Mouse (Mus musculus) cerebellum, postnatal 14 days (tissue): ENCODE data around the gene Abcg1.

Experiments used
- DNase-seq, 2 experiments: peaks; one replicate each; pipeline ENCODE4 v3.0.0; 2021; ENCODE audit warnings: mixed read lengths in 2 of 2

Gene Abcg1

DNA sequence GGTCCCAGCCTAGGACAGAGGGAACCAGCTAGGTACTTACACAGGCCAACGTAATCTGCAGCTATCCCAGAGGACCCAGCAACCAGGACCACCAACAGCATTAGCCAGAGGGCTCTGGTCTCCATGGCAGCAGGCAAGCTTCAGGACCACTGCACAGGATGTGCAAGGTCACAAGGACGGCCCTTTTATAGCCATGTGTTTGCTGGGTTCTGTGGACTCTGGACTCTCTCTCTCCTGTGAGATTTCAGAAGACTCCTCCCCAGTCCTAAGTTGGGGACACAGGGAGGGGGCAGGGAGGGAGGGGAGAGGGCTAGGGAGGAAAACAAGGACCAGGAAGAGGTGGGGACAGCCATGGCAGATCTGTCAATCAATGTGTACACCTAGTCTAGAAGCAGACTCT is 72.0 kb downstream of the Abcg1 start, which contains the start of gene Tff3:
Gene Tff3, minus strand, starts transcription at position 195 of the 400 bp plus-strand sequence.
- DNase-seq = peak in 1 of 2 experiments; percentile 42

DNA sequence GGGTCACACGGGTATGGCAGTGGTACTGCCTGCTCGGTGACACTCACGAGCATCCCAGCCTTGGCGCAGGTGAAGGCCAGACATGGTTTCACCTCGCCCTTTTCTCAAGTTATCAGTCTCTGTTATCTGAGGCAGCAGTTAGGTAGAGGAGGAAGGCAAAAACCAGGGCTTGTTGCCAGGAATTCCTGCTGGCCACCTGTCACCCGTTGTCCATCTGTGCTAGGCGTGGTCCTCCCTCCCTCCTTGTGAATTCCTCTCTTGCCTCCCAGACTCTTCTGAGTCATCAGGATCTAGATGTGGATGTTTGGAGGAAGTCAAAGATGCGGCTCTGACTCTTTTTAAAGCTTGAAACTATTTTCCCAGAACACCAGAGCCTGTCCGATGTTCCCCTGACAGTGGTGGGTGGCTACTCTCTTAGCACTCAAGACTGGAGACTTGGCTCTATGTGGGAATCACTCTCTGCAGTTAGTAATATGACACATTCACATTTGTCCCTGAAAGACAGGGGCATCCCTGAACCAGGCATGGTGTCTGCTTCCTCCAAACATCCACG is 73.9 kb downstream of the Abcg1 start:
- DNase-seq = peak; percentile 88 to 95

GRCm38 (mm10) chr17:31133776-31134175 is 76.3 kb downstream of the Abcg1 start:
- no peak for DNase-seq

DNA sequence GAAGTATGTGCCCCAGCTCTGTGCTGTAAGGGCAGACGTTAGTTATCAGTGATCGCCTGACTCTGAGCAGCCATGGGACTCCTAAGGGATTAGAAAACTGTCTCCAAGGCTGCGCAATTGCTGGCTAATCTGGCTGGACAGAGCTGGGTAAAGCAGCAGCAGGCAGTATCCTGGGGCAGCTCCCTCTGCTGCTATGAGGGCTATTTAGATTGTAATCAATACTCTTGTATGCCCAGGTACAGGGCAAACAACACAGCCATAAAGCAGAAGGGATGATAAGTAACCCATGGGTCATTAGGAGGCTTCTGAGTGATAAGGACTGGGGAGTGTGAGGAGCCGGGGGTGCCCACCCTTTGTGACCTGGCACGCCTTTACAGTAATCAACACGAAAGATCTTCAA is 77.4 kb downstream of the Abcg1 start:
- no peak for DNase-seq

DNA sequence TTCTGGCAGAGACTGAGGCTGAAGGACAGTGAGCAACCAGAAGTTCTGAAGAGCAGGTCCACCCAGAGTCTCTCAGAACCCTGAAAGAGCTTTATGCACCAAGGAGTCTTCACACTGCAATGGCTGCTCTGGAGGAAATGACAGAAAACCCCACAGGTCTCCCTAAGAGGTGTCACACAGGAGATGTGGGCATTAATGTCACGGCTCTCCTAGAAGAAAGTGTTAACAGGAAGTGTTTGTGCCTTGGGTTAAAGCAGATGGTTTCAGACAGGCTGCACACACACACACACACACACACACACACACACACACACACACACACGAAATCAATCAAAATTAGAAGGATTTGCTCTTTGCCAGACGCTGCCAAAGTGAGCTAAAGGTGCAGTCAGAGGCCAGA is 78.8 kb downstream of the Abcg1 start:
- DNase-seq = no peak

- no peak for DNase-seq
Observed at GRCm38 (mm10) chr17:31136821-31137220, 79.3 kb downstream of the Abcg1 start.

- DNase-seq = peak; percentile 86 to 89
Observed at GRCm38 (mm10) chr17:31138398-31138797, 80.9 kb downstream of the Abcg1 start.

DNA sequence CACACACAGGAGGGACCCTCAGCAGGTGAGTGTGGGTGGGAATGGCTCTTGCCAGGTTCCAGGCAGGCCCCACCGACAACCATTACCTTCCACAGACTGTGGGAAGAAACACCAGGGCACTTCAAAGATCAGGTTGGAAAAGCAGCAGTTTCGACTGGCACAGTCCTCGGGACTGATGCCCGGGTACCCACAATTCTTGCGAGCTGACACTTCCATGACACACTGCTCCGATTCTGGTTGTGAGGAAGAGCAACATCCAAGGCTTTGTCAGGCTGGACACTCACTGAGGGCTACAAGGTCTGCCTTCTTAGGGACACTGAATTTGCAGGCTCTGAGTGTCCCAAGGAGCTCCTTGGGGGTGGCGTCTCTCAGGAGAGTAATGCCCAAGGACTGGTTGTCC is 84.6 kb downstream of the Abcg1 start:
- DNase-seq = no peak

- no peak for DNase-seq
Observed at GRCm38 (mm10) chr17:31144040-31145037, 86.9 kb downstream of the Abcg1 start, which contains the start of gene Tff2. TSS of gene Tff2 (minus strand) at chr17:31144282.

- no peak for DNase-seq
Observed at GRCm38 (mm10) chr17:31145998-31146397, 88.5 kb downstream of the Abcg1 start.

DNA sequence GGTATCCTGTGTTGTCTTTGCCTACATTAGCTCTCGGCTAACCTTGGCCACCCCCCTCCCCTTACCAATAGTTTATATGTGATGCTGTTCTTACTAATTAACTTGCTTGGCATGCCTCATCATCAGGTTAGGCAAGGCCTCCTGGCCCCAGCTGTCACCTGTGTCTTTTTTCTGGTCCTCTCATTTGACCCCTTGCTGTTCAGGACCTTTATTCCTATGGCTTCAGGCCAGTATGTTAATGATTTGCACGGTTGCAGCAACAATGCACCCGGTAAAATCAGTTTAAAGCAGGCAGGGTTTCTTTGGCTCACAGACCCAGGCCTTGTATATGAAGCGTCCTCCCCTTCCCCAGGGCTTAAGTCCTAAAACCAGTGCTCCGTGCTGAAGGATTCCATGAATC is 95.0 kb downstream of the Abcg1 start:
- DNase-seq = no peak

GRCm38 (mm10) chr17:31152966-31153499 is 95.6 kb downstream of the Abcg1 start:
- no peak for DNase-seq

DNA sequence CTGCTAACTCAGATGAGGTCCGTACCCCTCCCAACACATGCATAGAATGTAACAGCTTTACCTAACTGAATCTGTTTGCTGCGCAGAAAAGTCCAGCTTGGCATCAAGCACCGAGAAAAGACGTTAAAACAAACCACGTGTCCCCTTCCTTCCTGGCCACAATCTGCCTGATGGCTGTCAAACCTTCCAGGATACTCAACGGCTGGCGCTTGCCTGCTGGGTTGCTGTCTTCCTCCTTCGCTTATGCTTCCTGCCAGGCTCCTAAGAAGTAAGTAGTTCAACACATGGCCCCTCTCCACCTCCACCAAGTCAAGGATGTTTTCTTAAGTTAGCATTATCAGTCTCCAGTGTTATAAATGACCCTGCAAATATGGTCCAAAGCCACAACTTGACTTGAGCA is 96.3 kb downstream of the Abcg1 start:
- no peak for DNase-seq

- DNase-seq = no peak
Observed at GRCm38 (mm10) chr17:31157921-31158320, 100.4 kb downstream of the Abcg1 start.

GRCm38 (mm10) chr17:31160291-31160690 is 102.8 kb downstream of the Abcg1 start:
- no peak for DNase-seq

- DNase-seq = no peak
Observed at GRCm38 (mm10) chr17:31162607-31163006, 105.1 kb downstream of the Abcg1 start.

- DNase-seq = no peak
Observed at GRCm38 (mm10) chr17:31163821-31164220, 106.3 kb downstream of the Abcg1 start.

GRCm38 (mm10) chr17:31165127-31165526 is 107.7 kb downstream of the Abcg1 start, which contains the start of gene Tff1:
TSS of gene Tff1 (minus strand) at chr17:31165277.
- no peak for DNase-seq
